Mouse (Mus musculus) spleen, adult 2 months (tissue): ENCODE data around the gene Mrpl24. TPM values are rescaled to one million over a fixed set of nuclear protein-coding genes. Genes with fewer than 3 reads are reported as not detected.

Source experiments
- DNase-seq, 2 experiments: peaks; one replicate each; pipeline versions ENCODE4 v3.0.0 to v3.0.0-alpha.2; 2012 to 2021; ENCODE audit warnings: low spot score in 2 of 2, low read depth in 1 of 2
- H3K27ac ChIP-seq: fragments of 200-500 bp; 2 replicates; pipeline ENCODE4 v1.5.1; 2012; ENCODE audit warnings: low read length, inconsistent platforms; ENCODE audit not compliant: insufficient read depth
- H3K27me3 ChIP-seq: fragments of 200-500 bp; 2 replicates; pipeline ENCODE4 v1.6.1; 2012; ENCODE audit warnings: mild to moderate bottlenecking, moderate library complexity, low read length, inconsistent platforms; ENCODE audit not compliant: control insufficient read depth, insufficient read depth
- H3K36me3 ChIP-seq: fragments of 200-500 bp; 2 replicates; pipeline ENCODE4 v1.6.1; 2012; ENCODE audit warnings: mild to moderate bottlenecking, low read length, inconsistent platforms; ENCODE audit not compliant: control insufficient read depth, insufficient read depth
- H3K4me1 ChIP-seq: fragments of 200-500 bp; 2 replicates; pipeline ENCODE4 v1.6.1; 2011; ENCODE audit warnings: inconsistent platforms; ENCODE audit not compliant: control insufficient read depth, insufficient read depth, insufficient read length
- H3K4me3 ChIP-seq: fragments of 200-500 bp; 2 replicates; pipeline ENCODE4 v1.5.1; 2011; ENCODE audit warnings: mild to moderate bottlenecking, inconsistent platforms; ENCODE audit not compliant: insufficient read depth, insufficient read length; ENCODE audit errors: extremely low read depth
- CTCF ChIP-seq: fragments of 200-500 bp; IDR thresholded peaks from 2 replicates; pipeline ENCODE4 v1.5.1; 2011; ENCODE audit warnings: mild to moderate bottlenecking, inconsistent platforms; ENCODE audit not compliant: insufficient read depth, insufficient read length, insufficient replicate concordance; ENCODE audit errors: extremely low read depth
- POLR2A ChIP-seq: fragments of 200-500 bp; IDR thresholded peaks from 2 replicates; pipeline ENCODE4 v1.6.1; 2011; ENCODE audit warnings: low read depth, low read length, inconsistent platforms
- WGBS: fragments of 180-500 bp; shearing (Covaris S2); methylation state at CpG from one replicate; pipeline ENCODE4 v1.1.7; 2018; 5-methylcytosine and 5-hydroxymethylcytosine counted together
- polyA plus RNA-seq: library from polyadenylated mRNA; depleted of rRNA; stranded (reverse); fragments of >200 nt; gene quantifications from 2 replicates; pipeline ENCODE4 v1.2.3, GENCODE M21; 2012

Gene Mrpl24
- polyA plus RNA-seq, 1 experiment: 34.6 TPM

- TF ChIP-seq CTCF (no peak), POLR2A (no peak)
- WGBS: 90% methylated on average over 4 of the region's 4 CpGs
- Histone ChIP-seq H3K36me3 (peaks cover 32% of the 10 kb centered on the region), H3K27ac (no peak overlapping the region), H3K27me3 (no peaks in the 10 kb centered on the region), H3K4me1 (peaks cover 6% of the 10 kb centered on the region; the same call in 1 of the 2 replicates), H3K4me3 (no peak overlapping the region)
- DNase-seq: no peak
Observed at GRCm38 (mm10) chr3:87935201-87935600, 15.9 kb downstream of the Mrpl24 start.

GRCm38 (mm10) chr3:87935776-87936175, 16.5 kb downstream of the Mrpl24 start:
- 99% methylated on average over 2 of the region's 2 CpGs for WGBS
- Histone ChIP-seq H3K27me3 (no peaks in the 10 kb centered on the region), H3K4me1 (peaks cover 6% of the 10 kb centered on the region; the same call in 1 of the 2 replicates), H3K27ac (no peak overlapping the region), H3K36me3 (peaks cover 35% of the 10 kb centered on the region), H3K4me3 (no peak overlapping the region)
- TF ChIP-seq POLR2A (no peak), CTCF (peak; percentile 82; the same call in 1 of the 2 replicates)
- DNase-seq: peak in 1 of 2 experiments; percentile 50

DNA sequence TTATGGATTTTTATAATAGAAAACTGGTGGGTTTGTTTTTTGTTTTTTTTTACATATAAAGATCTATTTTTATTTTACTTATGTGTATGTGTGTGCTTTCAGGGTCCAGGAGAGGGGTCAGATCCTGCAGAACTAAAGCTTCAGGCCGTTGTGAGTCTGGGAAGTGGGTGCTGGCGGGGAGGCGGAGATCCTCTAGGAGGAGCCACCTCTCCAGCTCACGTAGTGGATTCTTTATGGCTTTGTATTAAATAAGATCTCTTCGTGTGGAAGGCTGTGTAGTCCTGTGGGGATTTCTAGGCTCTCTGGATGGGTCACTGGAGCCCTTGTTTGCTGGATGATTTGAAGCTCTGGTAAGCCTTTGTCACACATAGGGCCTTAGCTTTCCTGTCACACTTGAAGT, 21.3 kb downstream of the Mrpl24 start:
- DNase-seq: no peak
- Histone ChIP-seq H3K4me1 (no peaks in the 10 kb centered on the region), H3K4me3 (no peak overlapping the region), H3K27me3 (no peaks in the 10 kb centered on the region), H3K36me3 (peaks cover 31% of the 10 kb centered on the region), H3K27ac (no peak overlapping the region)
- TF ChIP-seq POLR2A: no peak
- 89% methylated on average over 5 of the region's 5 CpGs for WGBS

- Histone ChIP-seq H3K36me3 (peaks cover 25% of the 10 kb centered on the region), H3K27ac (no peak overlapping the region), H3K27me3 (peaks cover 3% of the 10 kb centered on the region), H3K4me3 (no peak overlapping the region), H3K4me1 (no peaks in the 10 kb centered on the region; the same call in 1 of the 2 replicates)
- DNase-seq: no peak
- WGBS: 94% methylated on average over 2 of the region's 2 CpGs
- TF ChIP-seq POLR2A (no peak), CTCF (no peak)
Observed at GRCm38 (mm10) chr3:87942471-87942870, 23.2 kb downstream of the Mrpl24 start.

- no peak overlapping the region for H3K27ac ChIP-seq
- no peak overlapping the region for H3K4me3 ChIP-seq
- H3K27me3 ChIP-seq: peaks cover 10% of the 10 kb centered on the region
- H3K4me1 ChIP-seq: no peaks in the 10 kb centered on the region; the same call in 1 of the 2 replicates
- TF ChIP-seq POLR2A (no peak), CTCF (no peak)
- peaks cover 20% of the 10 kb centered on the region for H3K36me3 ChIP-seq
- no peak for DNase-seq
- 86% methylated on average over 7 of the region's 7 CpGs for WGBS
Observed at GRCm38 (mm10) chr3:87943586-87943985, 24.3 kb downstream of the Mrpl24 start.

GRCm38 (mm10) chr3:87944838-87945600, 25.7 kb downstream of the Mrpl24 start:
- H3K4me3 ChIP-seq: no peak overlapping the region
- H3K36me3 ChIP-seq: peaks cover 12% of the 10 kb centered on the region
- DNase-seq: no peak
- 51% methylated on average over 4 of the region's 4 CpGs for WGBS
- TF ChIP-seq POLR2A (no peak), CTCF (no peak)
- no peaks in the 10 kb centered on the region; the same call in 1 of the 2 replicates for H3K4me1 ChIP-seq
- H3K27me3 ChIP-seq: peaks cover 18% of the 10 kb centered on the region
- no peak overlapping the region for H3K27ac ChIP-seq

GRCm38 (mm10) chr3:87945781-87946540, 26.7 kb downstream of the Mrpl24 start:
- DNase-seq: no peak
- 49% methylated on average over 12 of the region's 12 CpGs for WGBS
- TF ChIP-seq POLR2A (no peak), CTCF (no peak)
- no peaks in the 10 kb centered on the region; the same call in 1 of the 2 replicates for H3K4me1 ChIP-seq
- H3K36me3 ChIP-seq: peaks cover 7% of the 10 kb centered on the region
- H3K27me3 ChIP-seq: peaks cover 21% of the 10 kb centered on the region
- H3K27ac ChIP-seq: no peak overlapping the region
- H3K4me3 ChIP-seq: no peak overlapping the region
